Mouse (Mus musculus) ES-E14 (cell line): Measurements from ENCODE around the gene Pik3r2. TPM values are rescaled to one million over a fixed set of nuclear protein-coding genes. Genes with fewer than 3 reads are reported as not detected.

Experiments used
- DNase-seq: peaks from one replicate; pipeline ENCODE4 v3.0.0-alpha.2; 2013; ENCODE audit warnings: low read depth, low spot score
- H3K27ac ChIP-seq: 2 replicates; pipeline ENCODE4 v1.5.1; 2012; ENCODE audit warnings: low read depth, mild to moderate bottlenecking, low read length, moderate library complexity, mixed read lengths; ENCODE audit not compliant: poor library complexity, insufficient read depth, severe bottlenecking
- H3K36me3 ChIP-seq: 2 replicates; pipeline ENCODE4 v1.6.1; 2012; ENCODE audit warnings: mild to moderate bottlenecking, low read length, moderate library complexity, mixed read lengths; ENCODE audit not compliant: control insufficient read depth, poor library complexity, insufficient read depth, severe bottlenecking
- H3K4me1 ChIP-seq, 2 experiments: fragments of 150-350 bp in 1 of 2; sonication (generic) in 1 of 2; 2 replicates each; pipeline ENCODE4 v1.6.1; 2012; ENCODE audit warnings: low read length in 2 of 2, mild to moderate bottlenecking in 1 of 2, mixed read lengths in 1 of 2; ENCODE audit not compliant: control insufficient read depth in 2 of 2, insufficient read depth in 2 of 2, poor library complexity in 1 of 2
- H3K4me3 ChIP-seq, 2 experiments: fragments of 150-350 bp in 1 of 2; sonication (generic) in 1 of 2; 2 replicates each; pipeline ENCODE4 v1.5.1; 2012; ENCODE audit warnings: low read length in 2 of 2, low read depth in 1 of 2, mild to moderate bottlenecking in 1 of 2, mixed read lengths in 1 of 2; ENCODE audit not compliant: insufficient read depth in 1 of 2, poor library complexity in 1 of 2, severe bottlenecking in 1 of 2
- H3K9ac ChIP-seq: 2 replicates; pipeline ENCODE4 v1.6.1; 2012; ENCODE audit warnings: low read depth, mild to moderate bottlenecking, low read length, mixed read lengths; ENCODE audit not compliant: poor library complexity, insufficient read depth, severe bottlenecking
- H3K9me3 ChIP-seq: fragments of 150-350 bp; sonication (generic); 2 replicates; pipeline ENCODE4 v1.6.1; 2012; ENCODE audit warnings: low read depth, mild to moderate bottlenecking, low read length; ENCODE audit not compliant: control insufficient read depth, insufficient read depth
- CHD2 ChIP-seq: IDR thresholded peaks from 2 replicates; pipeline ENCODE4 v1.6.1; 2014; ENCODE audit warnings: mild to moderate bottlenecking, low read depth, low read length, inconsistent platforms
- HCFC1 ChIP-seq: IDR thresholded peaks from 2 replicates; pipeline ENCODE4 v1.6.1; 2012; ENCODE audit warnings: low read length, inconsistent platforms, borderline replicate concordance; ENCODE audit not compliant: insufficient read depth
- MAFK ChIP-seq: IDR thresholded peaks from 2 replicates; pipeline ENCODE4 v1.6.1; 2014; ENCODE audit warnings: mild to moderate bottlenecking, low read depth, low read length, inconsistent platforms; ENCODE audit not compliant: insufficient read depth
- ZC3H11A ChIP-seq: IDR thresholded peaks from 2 replicates; pipeline ENCODE4 v1.6.1; 2012; ENCODE audit warnings: low read depth, mild to moderate bottlenecking, inconsistent platforms, low read length, borderline replicate concordance
- ZNF384 ChIP-seq: IDR thresholded peaks from 2 replicates; pipeline ENCODE4 v1.6.1; 2012; ENCODE audit warnings: low read depth, low read length, inconsistent platforms
- in situ Hi-C, 2 experiments: fragments of 600-800 bp; cut with MboI; formaldehyde crosslinking; loops; one replicate each; pipeline ENCODE4 v1.15.1; 2025; ENCODE audit warnings: low sequenced_read_pairs in 2 of 2, inconsistent platforms in 1 of 2; ENCODE audit not compliant: unreplicated experiment in 2 of 2
- total RNA-seq: library from RNA; depleted of rRNA; stranded (reverse); fragments of 300-350 nt; gene quantifications from 2 replicates; pipeline ENCODE4 v1.2.3, GENCODE M21; 2012

Gene Pik3r2
- total RNA-seq, 1 experiment, result 52.7 TPM

DNA sequence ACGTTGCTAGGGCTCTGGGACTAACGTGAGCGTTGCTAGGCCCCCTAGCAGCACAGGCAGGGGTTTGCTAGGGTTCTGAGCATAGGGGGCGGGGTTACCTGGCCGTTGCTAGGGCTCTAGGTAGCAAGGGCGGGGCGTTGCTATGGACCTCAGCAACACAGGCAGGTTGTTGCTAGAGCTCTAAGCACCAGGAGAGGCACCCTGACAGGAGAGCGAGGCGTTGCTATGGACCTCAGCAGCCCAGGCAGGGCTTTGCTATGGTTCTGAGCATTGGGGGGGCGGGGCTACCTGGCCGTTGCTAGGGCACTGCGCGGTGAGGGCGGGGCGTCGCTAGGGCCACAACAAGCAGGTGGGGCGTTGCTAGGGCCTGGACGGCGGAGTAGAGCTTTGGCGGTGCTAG, 16.2 kb upstream of the Pik3r2 start:
- in situ Hi-C loops, result no loop called here
- H3K4me1 ChIP-seq, result peaks cover 0 to 21% of the 10 kb centered on the region in 2 experiments; a peak in 2 of 4 replicates
- H3K4me3 ChIP-seq, result peak overlapping the region; percentile 71 to 75
- H3K9ac ChIP-seq, result peak overlapping the region; percentile 5; the same call in 1 of the 2 replicates
- TF ChIP-seq MAFK (no peak), CHD2 (no peak), ZC3H11A (no peak), ZNF384 (no peak), HCFC1 (no peak)
- peak; percentile 88 for DNase-seq
- peak overlapping the region; percentile 54; the same call in 1 of the 2 replicates for H3K27ac ChIP-seq
- H3K36me3 ChIP-seq, result no peaks in the 10 kb centered on the region
- no peaks in the 10 kb centered on the region for H3K9me3 ChIP-seq

DNA sequence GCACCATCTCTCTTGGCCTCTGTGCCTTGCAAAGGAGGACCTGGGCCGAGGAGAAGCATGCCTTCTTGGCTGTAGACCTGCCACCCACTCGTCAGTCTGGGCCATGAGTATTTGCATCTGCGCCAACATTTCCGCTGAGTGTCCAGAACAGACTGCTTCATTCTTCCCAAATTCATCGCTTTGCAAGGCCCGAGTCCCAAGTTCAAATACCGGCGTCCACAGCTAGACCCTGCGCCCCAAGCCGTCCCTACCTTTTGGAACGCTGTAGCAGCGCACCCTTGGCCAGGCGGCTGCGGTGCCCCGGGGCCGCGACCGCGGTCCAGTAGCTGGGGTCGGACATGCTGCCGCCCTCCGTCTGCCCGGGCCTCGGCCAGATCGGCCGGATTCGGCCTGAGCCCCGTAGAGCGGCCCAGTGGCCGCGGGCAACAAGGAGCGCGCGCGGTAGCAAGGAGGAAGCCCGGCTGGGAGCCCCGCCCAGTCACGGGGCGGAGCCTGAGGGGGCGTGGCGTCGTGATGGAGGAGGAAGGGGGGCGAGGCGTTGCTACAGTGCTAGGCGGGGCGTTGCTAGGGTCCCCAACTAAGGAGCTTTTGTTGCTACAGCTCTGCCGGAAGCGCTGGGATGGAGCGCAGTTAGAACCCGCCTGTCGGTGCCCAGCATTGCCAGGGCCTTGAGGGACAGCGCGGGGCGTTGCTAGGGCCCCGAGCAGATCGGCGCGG, 15.6 kb upstream of the Pik3r2 start:
- DNase-seq, result peak; percentile 94
- Histone ChIP-seq H3K9ac (peak overlapping the region; percentile 78), H3K36me3 (no peaks in the 10 kb centered on the region), H3K9me3 (no peaks in the 10 kb centered on the region), H3K4me1 (peaks cover 0 to 23% of the 10 kb centered on the region in 2 experiments; a peak in 2 of 4 replicates), H3K4me3 (peak overlapping the region; percentile 71 to 75), H3K27ac (peak overlapping the region; percentile 54; the same call in 1 of the 2 replicates)
- TF ChIP-seq CHD2 (no peak), MAFK (no peak), HCFC1 (no peak), ZNF384 (no peak), ZC3H11A (no peak)
- in situ Hi-C loops, result no loop called here

- in situ Hi-C loops, result no loop called here
- no peak overlapping the region for H3K4me3 ChIP-seq
- H3K4me1 ChIP-seq, result peaks cover 0 to 25% of the 10 kb centered on the region in 2 experiments; a peak in 2 of 4 replicates
- no peak overlapping the region for H3K9ac ChIP-seq
- no peaks in the 10 kb centered on the region for H3K36me3 ChIP-seq
- TF ChIP-seq ZNF384 (no peak), MAFK (no peak), HCFC1 (no peak), ZC3H11A (no peak), CHD2 (no peak)
- no peak for DNase-seq
- no peak overlapping the region for H3K27ac ChIP-seq
- H3K9me3 ChIP-seq, result no peaks in the 10 kb centered on the region
These were observed 14.8 kb upstream of the Pik3r2 start for GRCm38 (mm10) chr8:70791294-70791701.

GRCm38 (mm10) chr8:70790846-70791245, 14.3 kb upstream of the Pik3r2 start:
- TF ChIP-seq ZNF384 (no peak), ZC3H11A (no peak), CHD2 (no peak), MAFK (no peak), HCFC1 (no peak)
- Histone ChIP-seq H3K4me3 (no peak overlapping the region), H3K9ac (no peak overlapping the region), H3K27ac (no peak overlapping the region), H3K4me1 (peaks cover 0 to 29% of the 10 kb centered on the region in 2 experiments; a peak in 2 of 4 replicates), H3K9me3 (no peaks in the 10 kb centered on the region), H3K36me3 (0 out of 2 replicates have a peak, but pooled peaks cover 2% of the 10 kb centered on the region)
- in situ Hi-C loops, result no loop called here
- DNase-seq, result no peak
